In the genomic region with DNA sequence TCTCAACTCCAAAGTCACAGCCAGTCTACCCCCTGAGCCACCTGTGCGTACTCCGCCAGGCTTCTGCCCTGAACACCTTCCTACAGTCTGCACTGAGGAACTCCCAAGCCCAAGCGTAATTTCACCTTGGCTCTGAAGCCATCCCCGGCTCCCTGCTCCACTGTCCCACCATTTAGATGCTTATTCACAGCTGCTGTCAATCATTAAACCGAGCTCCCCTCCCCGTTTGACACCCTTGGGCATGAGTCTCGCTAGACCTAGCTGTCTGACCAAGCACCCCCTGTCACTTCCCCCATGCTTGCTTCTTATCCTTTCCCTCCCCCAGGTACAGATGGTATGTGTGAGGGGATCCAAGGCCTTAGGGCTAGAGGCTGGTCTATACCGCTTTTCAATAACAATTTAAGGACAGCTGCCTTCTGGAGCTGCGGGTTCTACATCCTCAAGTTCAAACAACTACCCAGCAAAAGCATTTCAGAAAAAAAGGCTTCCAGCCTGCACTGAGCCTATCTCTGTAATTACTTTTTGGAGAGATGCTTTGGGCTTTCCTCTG, we compare ENCODE assay signal across 15 mouse cellular contexts. TPM values are rescaled to one million over a fixed set of nuclear protein-coding genes. Genes with fewer than 3 reads are reported as not detected.
DNase-seq lines count a peak whose midpoint lies in the region; ATAC-seq and TF ChIP-seq lines count a peak whose summit lies in the region.
"Had no signal": no experiment of that assay in that cellular context is flagged by ENCODE, and none has a peak within 500 bp of the region (broad histone marks: within the 10 kb centered on the region; RNA-seq: fewer than 3 reads in every experiment).

No protein-coding gene starts in this region.

- WGBS in heart, embryonic 13.5 days: 63% methylated on average over 9 of the region's 9 CpGs
- WGBS in midbrain, embryonic 13.5 days: 44% methylated on average over 9 of the region's 9 CpGs
- 58% methylated on average over 9 of the region's 9 CpGs for whole genome bisulfite sequencing in midbrain, postnatal 0 days
- 63% methylated on average over 9 of the region's 9 CpGs for WGBS in stomach, postnatal 0 days

- no peak for TF ChIP-seq EP300 in stomach, postnatal 0 days (optimal IDR thresholded peaks at IDR 0.05)

- no peak overlapping the region for H3K4me2 ChIP-seq in heart, embryonic 13.5 days
- no peak overlapping the region for H3K4me2 ChIP-seq in midbrain, embryonic 13.5 days (replicated peaks)
- H3K4me2 ChIP-seq in midbrain, postnatal 0 days (ENCODE audit: low read depth, low read length, poor library complexity, severe bottlenecking): no peak overlapping the region
- no peak overlapping the region for H3K4me2 ChIP-seq in stomach, postnatal 0 days (replicated peaks; ENCODE audit: low read depth)
- H3K4me2 ChIP-seq: heart, embryonic 15.5 days had no signal

- H3K4me3 ChIP-seq in heart, embryonic 13.5 days: no peak overlapping the region
- H3K4me3 ChIP-seq in midbrain, embryonic 13.5 days (replicated peaks): no peak overlapping the region
- H3K4me3 ChIP-seq in midbrain, postnatal 0 days (ENCODE audit: low read depth, low read length): no peak overlapping the region
- H3K4me3 ChIP-seq in stomach, postnatal 0 days (ENCODE audit: low read depth, low read length): no peak overlapping the region
- H3K4me3 ChIP-seq: heart, embryonic 15.5 days; layer of hippocampus, adult 2 months had no signal

- 0 out of 2 replicates have a peak overlapping the region, but pooled peaks have one; percentile 33 for H3K9ac ChIP-seq in heart, embryonic 13.5 days
- peak overlapping the region; percentile 29; the same call in 1 of the 2 replicates for H3K9ac ChIP-seq in midbrain, embryonic 13.5 days (replicated peaks)
- no peak overlapping the region for H3K9ac ChIP-seq in midbrain, postnatal 0 days (replicated peaks; ENCODE audit: low read length, poor library complexity, severe bottlenecking)
- 0 out of 2 replicates have a peak overlapping the region, but pooled peaks have one; percentile 23 for H3K9ac ChIP-seq in stomach, postnatal 0 days (ENCODE audit: low read length)
- H3K9ac ChIP-seq: heart, embryonic 15.5 days; liver, embryonic 14.5 days had no signal

- H3K4me1 ChIP-seq in heart, embryonic 13.5 days: peaks cover 66% of the 10 kb centered on the region
- peaks cover 72% of the 10 kb centered on the region for H3K4me1 ChIP-seq in midbrain, embryonic 13.5 days (replicated peaks)
- no peaks in the 10 kb centered on the region for H3K4me1 ChIP-seq in midbrain, postnatal 0 days (ENCODE audit: insufficient read depth, low read length)
- H3K4me1 ChIP-seq in stomach, postnatal 0 days (replicated peaks; ENCODE audit: control insufficient read depth, insufficient read depth): peaks cover 10% of the 10 kb centered on the region; the same call in 1 of the 2 replicates

- intact Hi-C loops in heart, postnatal 10 days (cut with DNase I): loop anchor here (5.0 kb wide), 1 partner anchor 38 kb away; no protein-coding TSS in a partner anchor

- no peak for DNase-seq in heart, postnatal 10 days
- no peak for DNase-seq in midbrain, postnatal 0 days (ENCODE audit: low spot score)
- peak; percentile 79 for DNase-seq in kidney, postnatal 10 days
- no peak for DNase-seq in stomach, postnatal 0 days (ENCODE audit: low spot score)
- DNase-seq in heart, postnatal 4 days: no peak
- DNase-seq in adrenal gland, adult 18-20 months (ENCODE audit: low spot score in 2 of 2): no peak
- DNase-seq: adrenal gland, postnatal 10 days had no signal

- H3K27ac ChIP-seq in heart, embryonic 13.5 days (replicated peaks): no peak overlapping the region
- H3K27ac ChIP-seq in midbrain, embryonic 13.5 days: peak overlapping the region; percentile 48; the same call in 1 of the 2 replicates
- no peak overlapping the region for H3K27ac ChIP-seq in midbrain, postnatal 0 days (ENCODE audit: low read depth, low read length)
- peak overlapping the region; percentile 79 for H3K27ac ChIP-seq in stomach, postnatal 0 days (replicated peaks)
- H3K27ac ChIP-seq: heart, embryonic 15.5 days; layer of hippocampus, adult 2 months; liver, embryonic 14.5 days had no signal

- H3K27me3 ChIP-seq in heart, embryonic 13.5 days (replicated peaks): 0 out of 2 replicates have a peak, but pooled peaks cover 7% of the 10 kb centered on the region
- H3K27me3 ChIP-seq in midbrain, embryonic 13.5 days: 0 out of 2 replicates have a peak, but pooled peaks cover 3% of the 10 kb centered on the region
- H3K27me3 ChIP-seq in midbrain, postnatal 0 days (ENCODE audit: insufficient read depth, low read length): no peaks in the 10 kb centered on the region
- no peaks in the 10 kb centered on the region for H3K27me3 ChIP-seq in stomach, postnatal 0 days (ENCODE audit: control insufficient read depth, insufficient read depth, low read length)

- no peaks in the 10 kb centered on the region for H3K9me3 ChIP-seq in heart, embryonic 13.5 days
- no peaks in the 10 kb centered on the region for H3K9me3 ChIP-seq in midbrain, embryonic 13.5 days
- no peaks in the 10 kb centered on the region for H3K9me3 ChIP-seq in midbrain, postnatal 0 days (ENCODE audit: low read length)
- H3K9me3 ChIP-seq in stomach, postnatal 0 days (ENCODE audit: control insufficient read depth, low read length): no peaks in the 10 kb centered on the region
- H3K9me3 ChIP-seq: heart, embryonic 15.5 days had no signal

- TF ChIP-seq CTCF in midbrain, postnatal 0 days (IDR thresholded peaks at IDR 0.05): no peak
- TF ChIP-seq CTCF in stomach, postnatal 0 days (IDR thresholded peaks at IDR 0.05; ENCODE audit: low read depth): no peak

- no peaks in the 10 kb centered on the region for H3K36me3 ChIP-seq in heart, embryonic 13.5 days
- H3K36me3 ChIP-seq in midbrain, embryonic 13.5 days: no peaks in the 10 kb centered on the region
- no peaks in the 10 kb centered on the region for H3K36me3 ChIP-seq in midbrain, postnatal 0 days (ENCODE audit: insufficient read depth, low read length)
- H3K36me3 ChIP-seq in stomach, postnatal 0 days (ENCODE audit: control insufficient read depth, insufficient read depth, low read length): no peaks in the 10 kb centered on the region
- H3K36me3 ChIP-seq: heart, embryonic 15.5 days had no signal

- no peak for ATAC-seq in heart, embryonic 13.5 days (ENCODE audit: extremely low read depth, insufficient number of reproducible peaks, low FRiP score, low TSS enrichment)
- ATAC-seq in midbrain, embryonic 13.5 days: no peak
- ATAC-seq in midbrain, postnatal 0 days (ENCODE audit: low FRiP score): no peak
- ATAC-seq in stomach, postnatal 0 days (ENCODE audit: low FRiP score, low TSS enrichment): no peak

RNA-seq across cellular contexts. Expression of a gene that starts 8.7 kb away (rescaled TPM):
- 0.08 and 0.09 TPM in 2 replicates for polyA plus RNA-seq in heart, embryonic 13.5 days (2015; fragmentation: Nextera tagmentation; extraction: Ambion mirVana)
- total RNA-seq in heart, postnatal 10 days (2021): 1 to 10 TPM; 3.5 to 3.9 TPM
- polyA plus RNA-seq in midbrain, embryonic 13.5 days (2015; fragmentation: Nextera tagmentation; extraction: Ambion mirVana): 0.11 and 0.15 TPM in 2 replicates
- total RNA-seq in midbrain, postnatal 0 days (2014; rRNA removed): 1.0 and 3.4 TPM in 2 replicates
- polyA plus RNA-seq in midbrain, postnatal 0 days (2015; fragmentation: Nextera tagmentation; extraction: Ambion mirVana): 0.04 and 0.05 TPM in 2 replicates
- 0.19 and 0.22 TPM in 2 replicates for polyA plus RNA-seq in stomach, postnatal 0 days (2015; fragmentation: Nextera tagmentation; extraction: Ambion mirVana)
- total RNA-seq in heart, postnatal 4 days (2021): 1 to 10 TPM; 3.2 to 4.2 TPM
- total RNA-seq in adrenal gland, adult 18-20 months (2021): 1 to 10 TPM; 4.7 to 7.1 TPM

RNA-seq across cellular contexts. Expression of a gene that starts 22.5 kb away (rescaled TPM):
- polyA plus RNA-seq in heart, embryonic 13.5 days (2015; fragmentation: Nextera tagmentation; extraction: Ambion mirVana): not detected in 2 replicates
- total RNA-seq in heart, postnatal 10 days (2021): under 1 TPM; 0.25 to 0.41 TPM
- polyA plus RNA-seq in midbrain, embryonic 13.5 days (2015; fragmentation: Nextera tagmentation; extraction: Ambion mirVana): not detected in 2 replicates
- not detected in 2 replicates for total RNA-seq in midbrain, postnatal 0 days (2014; rRNA removed)
- polyA plus RNA-seq in midbrain, postnatal 0 days (2015; fragmentation: Nextera tagmentation; extraction: Ambion mirVana): not detected in 2 replicates
- not detected in 2 replicates for polyA plus RNA-seq in stomach, postnatal 0 days (2015; fragmentation: Nextera tagmentation; extraction: Ambion mirVana)
- total RNA-seq in heart, postnatal 4 days (2021): under 1 TPM; 0.26 to 0.68 TPM
- not detected for total RNA-seq in adrenal gland, adult 18-20 months (2021)
- total RNA-seq: gastrocnemius, adult 8-10 months; layer of hippocampus, adult 2 months; monocyte, adult 5-6 weeks had no signal
- polyA plus RNA-seq: heart, embryonic 15.5 days; liver, embryonic 14.5 days had no signal

RNA-seq across cellular contexts. Expression of a gene that starts 45.8 kb away (rescaled TPM):
- not detected in 2 replicates for polyA plus RNA-seq in heart, embryonic 13.5 days (2015; fragmentation: Nextera tagmentation; extraction: Ambion mirVana)
- not detected for total RNA-seq in heart, postnatal 10 days (2021)
- polyA plus RNA-seq in midbrain, embryonic 13.5 days (2015; fragmentation: Nextera tagmentation; extraction: Ambion mirVana): not detected in 2 replicates
- not detected in 2 replicates for total RNA-seq in midbrain, postnatal 0 days (2014; rRNA removed)
- not detected in 2 replicates for polyA plus RNA-seq in midbrain, postnatal 0 days (2015; fragmentation: Nextera tagmentation; extraction: Ambion mirVana)
- not detected in 2 replicates for polyA plus RNA-seq in stomach, postnatal 0 days (2015; fragmentation: Nextera tagmentation; extraction: Ambion mirVana)
- not detected for total RNA-seq in heart, postnatal 4 days (2021)
- under 1 TPM; 0.42 to 0.70 TPM for total RNA-seq in adrenal gland, adult 18-20 months (2021)
- total RNA-seq: gastrocnemius, adult 8-10 months; layer of hippocampus, adult 2 months; monocyte, adult 5-6 weeks had no signal
- polyA plus RNA-seq: heart, embryonic 15.5 days; liver, embryonic 14.5 days; urinary bladder, adult 2 months had no signal

RNA-seq across cellular contexts. Expression of a gene that starts 58.6 kb away (rescaled TPM):
- polyA plus RNA-seq in heart, embryonic 13.5 days (2015; fragmentation: Nextera tagmentation; extraction: Ambion mirVana): 7.0 and 7.4 TPM in 2 replicates
- 10 to 100 TPM; 27.1 to 36.6 TPM for total RNA-seq in heart, postnatal 10 days (2021)
- 5.3 and 5.5 TPM in 2 replicates for polyA plus RNA-seq in midbrain, embryonic 13.5 days (2015; fragmentation: Nextera tagmentation; extraction: Ambion mirVana)
- 8.4 and 11.2 TPM in 2 replicates for total RNA-seq in midbrain, postnatal 0 days (2014; rRNA removed)
- 6.1 and 6.7 TPM in 2 replicates for polyA plus RNA-seq in midbrain, postnatal 0 days (2015; fragmentation: Nextera tagmentation; extraction: Ambion mirVana)
- polyA plus RNA-seq in stomach, postnatal 0 days (2015; fragmentation: Nextera tagmentation; extraction: Ambion mirVana): 13.5 and 15.2 TPM in 2 replicates
- total RNA-seq in heart, postnatal 4 days (2021): 10 to 100 TPM; 20.5 to 21.7 TPM
- total RNA-seq in adrenal gland, adult 18-20 months (2021): 10 to 100 TPM; 19.1 to 26.1 TPM

Comparison
In these comparisons a context has a peak if more than half of its experiments do, and no peak if none do; other contexts are left out.
1. H3K27ac ChIP-seq: peak in midbrain, embryonic 13.5 days (single experiment) and stomach, postnatal 0 days (single experiment); none in heart, embryonic 13.5 days (single experiment) and midbrain, postnatal 0 days (single experiment).